Mouse (Mus musculus) fibroblast of lung, adult 2 months (primary cell): Measurements from ENCODE around the gene Tnnt3.

ENCODE experiments used
- DNase-seq: peaks from one replicate; pipeline ENCODE4 v3.0.0-alpha.2; 2011; ENCODE audit warnings: low read depth

Tnnt3 gene

GRCm38 (mm10) chr7:142476795-142477452, 21.7 kb upstream of the Tnnt3 start:
- peak; percentile 64 for DNase-seq

GRCm38 (mm10) chr7:142478001-142478400, 20.6 kb upstream of the Tnnt3 start:
- no peak for DNase-seq

- DNase-seq, result no peak
Observed at GRCm38 (mm10) chr7:142478574-142478973, 20.1 kb upstream of the Tnnt3 start.

- no peak for DNase-seq
Observed at GRCm38 (mm10) chr7:142479307-142479706, 19.3 kb upstream of the Tnnt3 start.

- no peak for DNase-seq
Observed at GRCm38 (mm10) chr7:142479886-142480285, 18.8 kb upstream of the Tnnt3 start.

GRCm38 (mm10) chr7:142480661-142481060, 18.0 kb upstream of the Tnnt3 start:
- no peak for DNase-seq

- DNase-seq, result no peak
Observed at GRCm38 (mm10) chr7:142481186-142481567, 17.5 kb upstream of the Tnnt3 start.

- peak; percentile 69 for DNase-seq
Observed at GRCm38 (mm10) chr7:142481568-142482255, 16.9 kb upstream of the Tnnt3 start.

- no peak for DNase-seq
Observed at GRCm38 (mm10) chr7:142482256-142482609, 16.4 kb upstream of the Tnnt3 start.

- no peak for DNase-seq
Observed at GRCm38 (mm10) chr7:142483136-142483535, 15.5 kb upstream of the Tnnt3 start.

- no peak for DNase-seq
Observed at GRCm38 (mm10) chr7:142484780-142485179, 13.9 kb upstream of the Tnnt3 start.

GRCm38 (mm10) chr7:142486751-142487162, 11.9 kb upstream of the Tnnt3 start:
- DNase-seq, result no peak

- no peak for DNase-seq
Observed at GRCm38 (mm10) chr7:142487341-142487859, 11.2 kb upstream of the Tnnt3 start.

- no peak for DNase-seq
Observed at GRCm38 (mm10) chr7:142488053-142488452, 10.6 kb upstream of the Tnnt3 start.

GRCm38 (mm10) chr7:142493535-142493934, 5.1 kb upstream of the Tnnt3 start:
- DNase-seq, result no peak

GRCm38 (mm10) chr7:142496158-142496557, 2.5 kb upstream of the Tnnt3 start:
- no peak for DNase-seq

- no peak for DNase-seq
Observed at GRCm38 (mm10) chr7:142496800-142497199, 1.8 kb upstream of the Tnnt3 start.

GRCm38 (mm10) chr7:142497775-142498174, 861 bp upstream of the Tnnt3 start:
- DNase-seq, result no peak

GRCm38 (mm10) chr7:142499010-142499721, 530 bp downstream of the Tnnt3 start:
- DNase-seq, result no peak

- DNase-seq, result no peak
Observed at GRCm38 (mm10) chr7:142500032-142500431, 1.4 kb downstream of the Tnnt3 start.

GRCm38 (mm10) chr7:142503206-142503605, 4.6 kb downstream of the Tnnt3 start:
- no peak for DNase-seq

GRCm38 (mm10) chr7:142505942-142506341, 7.3 kb downstream of the Tnnt3 start:
- DNase-seq, result no peak

GRCm38 (mm10) chr7:142506501-142506900, 7.9 kb downstream of the Tnnt3 start:
- DNase-seq, result no peak
